Mouse (Mus musculus) limb, embryonic 12.5 days (tissue): Measurements from ENCODE around the gene Ddx3x. TPM values are rescaled to one million over a fixed set of nuclear protein-coding genes. Genes with fewer than 3 reads are reported as not detected.

Experiments used
- ATAC-seq: fragments of 200-750 bp; cut with Nextera tagmentation; 2 replicates; pipeline ENCODE4 v1.8.0; 2017; ENCODE audit warnings: low read depth, moderate TSS enrichment; ENCODE audit not compliant: insufficient number of reproducible peaks, insufficient read depth, low FRiP score, low TSS enrichment
- H3K27ac ChIP-seq: fragments of 300-500 bp; sonication (generic); 2 replicates; pipeline ENCODE4 v1.5.1; 2016; ENCODE audit warnings: mild to moderate bottlenecking, moderate library complexity
- H3K27me3 ChIP-seq: fragments of 300-500 bp; sonication (generic); 2 replicates; pipeline ENCODE4 v1.6.1; 2016; ENCODE audit warnings: mild to moderate bottlenecking, moderate library complexity
- H3K36me3 ChIP-seq: fragments of 300-500 bp; sonication (generic); 2 replicates; pipeline ENCODE4 v1.6.1; 2016; ENCODE audit warnings: mild to moderate bottlenecking, moderate library complexity
- H3K4me1 ChIP-seq: fragments of 300-500 bp; sonication (generic); replicated peaks from 2 replicates; pipeline ENCODE4 v1.6.1; 2016
- H3K4me2 ChIP-seq: fragments of 300-500 bp; sonication (generic); 2 replicates; pipeline ENCODE4 v1.6.1; 2016; ENCODE audit warnings: mild to moderate bottlenecking, moderate library complexity
- H3K4me3 ChIP-seq: fragments of 300-500 bp; sonication (generic); replicated peaks from 2 replicates; pipeline ENCODE4 v1.5.1; 2016; ENCODE audit warnings: mild to moderate bottlenecking
- H3K9ac ChIP-seq: fragments of 300-500 bp; sonication (generic); replicated peaks from 2 replicates; pipeline ENCODE4 v1.6.1; 2016; ENCODE audit warnings: mild to moderate bottlenecking, moderate library complexity
- H3K9me3 ChIP-seq: fragments of 300-500 bp; sonication (generic); 2 replicates; pipeline ENCODE4 v1.6.1; 2016; ENCODE audit warnings: mild to moderate bottlenecking, moderate library complexity
- WGBS: fragments of 180-500 bp; shearing (Covaris S2); methylation state at CpG from one replicate; pipeline ENCODE4 v1.1.7; 2016; 5-methylcytosine and 5-hydroxymethylcytosine counted together
- polyA plus RNA-seq: library from polyadenylated mRNA; unstranded; fragments of >200 nt; fragmentation: Nextera tagmentation; extraction: Ambion mirVana; gene quantifications from 2 replicates; pipeline ENCODE4 v1.2.1, GENCODE M21; 2016

Gene Ddx3x
- polyA plus RNA-seq, 1 experiment from 2014 or later = 180 TPM

DNA sequence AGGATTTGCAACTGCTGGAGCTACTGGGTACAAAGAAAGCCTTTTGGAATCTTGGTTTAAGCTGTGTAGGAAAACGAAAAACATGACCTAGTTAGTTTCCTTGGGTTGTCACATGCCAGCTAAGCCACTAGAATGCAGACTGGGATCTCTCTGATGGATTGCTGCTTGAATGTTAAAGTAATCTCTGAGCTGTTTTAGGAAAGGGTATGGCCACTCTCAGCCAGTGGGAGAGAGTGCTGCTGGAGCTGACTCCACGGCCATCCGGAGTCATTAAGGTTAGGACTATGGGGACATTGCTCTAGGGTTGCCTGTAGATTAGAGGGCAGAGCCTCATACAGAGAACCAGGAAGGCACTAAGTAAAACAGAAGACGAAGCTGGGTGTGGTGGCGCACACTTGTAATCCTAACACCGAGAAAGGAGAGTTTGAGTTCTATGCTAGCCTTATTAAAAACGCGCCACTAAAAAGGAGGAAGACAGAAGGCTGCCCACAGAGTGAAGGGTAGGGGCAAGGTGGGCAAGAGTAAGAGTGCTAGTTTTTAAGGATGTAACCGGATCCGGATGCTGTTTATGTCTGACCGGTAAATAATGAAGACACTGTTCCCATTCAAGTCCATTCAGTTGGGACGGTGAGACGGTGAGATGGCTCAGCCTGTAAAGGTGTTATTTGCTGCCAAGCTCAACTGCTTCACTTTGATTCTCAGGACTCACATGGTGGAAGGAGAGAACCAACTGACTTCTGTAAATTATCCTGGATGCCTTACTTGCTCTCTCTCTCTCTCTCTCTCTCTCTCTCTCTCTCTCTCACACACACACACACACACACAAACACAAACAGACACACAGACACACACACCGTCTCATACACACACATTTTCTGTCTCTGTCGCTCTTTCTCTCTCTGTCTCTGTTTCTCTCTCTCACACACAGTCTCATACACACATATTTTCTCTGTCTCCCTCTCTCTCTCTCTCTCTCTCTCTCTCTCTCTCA is 37.3 kb upstream of the Ddx3x start:
- H3K36me3 ChIP-seq = no peaks in the 10 kb centered on the region
- H3K27ac ChIP-seq = peak overlapping the region; percentile 98
- H3K9ac ChIP-seq = peak overlapping the region; percentile 50
- 25% methylated on average over 15 of the region's 15 CpGs for WGBS
- H3K4me1 ChIP-seq = peaks cover 13% of the 10 kb centered on the region
- no peaks in the 10 kb centered on the region for H3K9me3 ChIP-seq
- H3K4me3 ChIP-seq = peak overlapping the region; percentile 26
- ATAC-seq = peak; percentile 45; the same call in 1 of the 2 replicates
- H3K27me3 ChIP-seq = peaks cover 39% of the 10 kb centered on the region
- peak overlapping the region; percentile 55 for H3K4me2 ChIP-seq

DNA sequence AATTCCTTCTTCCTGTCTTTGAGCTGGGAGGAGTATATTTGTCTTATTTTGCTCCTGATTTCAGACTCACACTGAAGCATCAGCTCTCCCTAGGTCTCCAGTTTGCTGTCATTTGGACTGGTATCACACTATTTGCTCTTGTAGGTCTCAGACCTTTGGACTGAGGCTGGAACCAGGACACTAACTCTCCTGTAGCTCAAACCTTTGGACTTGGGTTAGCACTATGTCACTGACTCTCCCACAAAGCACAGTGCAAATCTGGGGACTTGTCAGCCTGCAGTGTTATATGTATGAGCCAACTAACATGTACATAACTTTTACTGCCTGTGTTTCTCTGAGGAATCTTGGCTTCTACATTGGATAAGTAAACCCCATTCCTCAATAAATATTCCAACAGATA is 36.2 kb upstream of the Ddx3x start:
- Histone ChIP-seq H3K27ac (0 out of 2 replicates have a peak overlapping the region, but pooled peaks have one; percentile 31), H3K27me3 (peaks cover 34% of the 10 kb centered on the region), H3K4me2 (no peak overlapping the region), H3K4me1 (peaks cover 13% of the 10 kb centered on the region), H3K36me3 (no peaks in the 10 kb centered on the region), H3K9ac (no peak overlapping the region), H3K4me3 (no peak overlapping the region), H3K9me3 (no peaks in the 10 kb centered on the region)
- ATAC-seq = no peak

DNA sequence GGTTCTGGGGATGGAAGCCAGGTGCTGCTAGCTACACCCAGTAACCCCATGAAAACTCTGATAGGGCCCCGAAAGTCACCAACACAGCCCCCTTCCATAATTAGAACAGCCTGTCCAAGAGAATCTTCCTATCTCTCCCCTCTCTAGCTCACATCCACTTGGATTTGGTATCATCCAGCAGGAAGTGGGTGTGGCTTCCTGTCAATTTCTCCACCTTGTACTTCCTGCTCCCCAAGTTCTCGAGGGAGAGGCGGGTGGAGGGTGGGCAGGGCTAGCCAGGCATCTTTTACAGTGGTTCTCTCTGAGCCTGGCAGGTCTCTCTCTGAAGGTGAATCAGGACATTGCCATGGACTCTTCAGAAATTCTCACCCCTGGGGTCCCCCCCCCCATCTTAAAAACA is 35.7 kb upstream of the Ddx3x start:
- peaks cover 32% of the 10 kb centered on the region; the same call in 1 of the 2 replicates for H3K27me3 ChIP-seq
- 71% methylated on average over 3 of the region's 3 CpGs for WGBS
- no peak overlapping the region for H3K27ac ChIP-seq

DNA sequence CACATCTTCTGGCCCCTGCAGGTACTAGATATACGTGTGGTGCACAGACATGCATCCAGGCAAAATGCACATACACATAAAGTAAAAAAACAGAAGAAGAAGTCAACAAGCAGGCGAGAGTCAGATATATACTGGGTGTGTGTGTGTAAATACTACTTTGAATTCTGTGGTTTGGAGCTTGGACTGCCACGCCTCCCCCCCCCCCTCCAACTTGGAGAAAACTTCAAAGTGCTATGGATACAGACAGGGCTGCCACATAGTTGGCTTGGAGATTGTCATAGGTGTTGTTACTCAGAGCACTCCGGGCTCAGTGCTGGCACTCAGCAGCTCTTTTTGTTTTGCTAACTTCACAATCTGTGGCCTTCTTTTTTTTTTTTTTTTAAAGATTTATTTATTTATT is 29.1 kb upstream of the Ddx3x start:
- Histone ChIP-seq H3K27ac (no peak overlapping the region), H3K9ac (no peak overlapping the region), H3K4me2 (no peak overlapping the region), H3K9me3 (no peaks in the 10 kb centered on the region), H3K4me3 (no peak overlapping the region), H3K36me3 (no peaks in the 10 kb centered on the region), H3K4me1 (no peaks in the 10 kb centered on the region), H3K27me3 (peaks cover 10% of the 10 kb centered on the region)
- no peak for ATAC-seq
- WGBS = 72% methylated on average over 4 of the region's 4 CpGs

More for the DNA sequence above, 35.7 kb upstream of the Ddx3x start:
- H3K36me3 ChIP-seq = no peaks in the 10 kb centered on the region
- H3K9ac ChIP-seq = no peak overlapping the region
- no peak overlapping the region for H3K4me2 ChIP-seq
- peaks cover 13% of the 10 kb centered on the region for H3K4me1 ChIP-seq
- no peak for ATAC-seq
- H3K9me3 ChIP-seq = no peaks in the 10 kb centered on the region
- no peak overlapping the region for H3K4me3 ChIP-seq

DNA sequence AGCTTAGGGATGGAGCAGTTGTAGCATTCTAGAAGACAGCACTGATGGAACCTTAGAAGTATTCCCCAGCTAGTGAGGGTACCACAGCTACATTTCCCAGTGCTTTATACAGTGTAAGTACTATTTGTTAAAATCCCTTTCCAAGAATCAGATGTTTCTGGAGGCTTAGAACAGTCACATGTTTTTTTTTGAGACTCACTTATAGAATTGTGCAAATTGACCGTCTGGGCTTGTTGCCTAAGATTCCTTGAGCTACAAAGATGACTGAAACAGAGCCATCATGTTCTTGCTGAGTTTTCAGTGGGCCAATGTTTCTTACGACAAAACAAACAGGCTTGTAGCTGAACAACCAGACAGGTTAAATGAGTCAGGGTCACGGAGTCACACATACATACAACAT is 26.5 kb upstream of the Ddx3x start:
- H3K27ac ChIP-seq = no peak overlapping the region
- no peaks in the 10 kb centered on the region for H3K9me3 ChIP-seq
- WGBS = 87% methylated on average over 3 of the region's 3 CpGs
- H3K4me1 ChIP-seq = no peaks in the 10 kb centered on the region
- H3K27me3 ChIP-seq = peaks cover 10% of the 10 kb centered on the region
- H3K4me2 ChIP-seq = no peak overlapping the region
- no peak for ATAC-seq
- H3K36me3 ChIP-seq = no peaks in the 10 kb centered on the region
- H3K4me3 ChIP-seq = no peak overlapping the region
- no peak overlapping the region for H3K9ac ChIP-seq

DNA sequence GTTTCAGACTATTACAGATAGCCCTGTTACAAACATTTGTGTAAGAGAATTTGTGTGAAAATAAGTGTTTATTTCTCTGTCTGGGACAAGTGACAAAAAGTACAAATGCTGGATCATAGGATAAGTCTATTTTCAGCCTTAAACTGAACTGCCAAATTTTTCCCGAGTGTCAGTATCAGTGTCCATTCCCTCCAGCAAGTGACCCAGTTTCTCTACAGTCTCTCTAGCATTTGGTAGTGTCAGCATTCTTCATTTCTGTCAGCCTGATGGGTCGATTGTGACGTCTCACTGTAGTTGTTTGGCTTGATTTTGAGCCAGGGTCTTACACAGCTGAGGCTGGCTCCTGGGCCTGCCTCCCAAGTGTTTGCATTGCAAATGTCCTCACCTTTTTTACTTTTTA is 17.4 kb upstream of the Ddx3x start:
- no peaks in the 10 kb centered on the region for H3K9me3 ChIP-seq
- H3K4me3 ChIP-seq = no peak overlapping the region
- H3K4me1 ChIP-seq = no peaks in the 10 kb centered on the region
- WGBS = 75% methylated on average over 3 of the region's 3 CpGs
- H3K9ac ChIP-seq = no peak overlapping the region
- no peak for ATAC-seq
- no peak overlapping the region for H3K4me2 ChIP-seq
- no peaks in the 10 kb centered on the region for H3K36me3 ChIP-seq
- 0 out of 2 replicates have a peak, but pooled peaks cover 5% of the 10 kb centered on the region for H3K27me3 ChIP-seq
- no peak overlapping the region for H3K27ac ChIP-seq

DNA sequence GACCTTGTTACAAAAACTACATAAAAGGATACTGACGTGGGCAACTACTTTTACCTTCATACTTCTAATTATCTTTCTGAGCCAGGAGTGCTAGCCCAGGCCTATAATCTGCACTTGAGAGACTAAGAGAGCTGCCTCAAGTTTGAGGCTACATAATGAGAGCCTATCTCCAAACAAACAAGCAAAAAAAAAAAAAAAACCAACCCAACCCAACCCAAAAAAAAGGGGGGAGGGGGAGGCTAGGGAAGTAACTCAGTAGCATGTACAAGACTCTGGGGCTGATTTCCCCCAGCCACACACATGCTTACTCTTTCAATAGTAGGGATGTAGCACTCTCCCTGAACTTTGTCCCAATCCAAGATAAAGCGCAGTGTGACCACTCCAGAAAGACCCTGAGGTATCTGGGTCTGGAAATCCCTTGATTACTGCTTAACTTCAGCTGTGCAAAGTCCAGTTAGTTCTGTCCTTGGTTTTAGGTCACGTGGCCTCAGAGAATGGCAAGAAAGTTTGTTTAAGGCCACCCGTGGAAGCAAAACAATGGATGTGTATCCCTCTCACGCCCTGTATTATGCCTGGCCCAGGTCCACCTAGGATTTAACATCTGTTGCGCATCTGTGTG is 5.1 kb upstream of the Ddx3x start:
- Histone ChIP-seq H3K9ac (no peak overlapping the region), H3K27me3 (peaks cover 3% of the 10 kb centered on the region; the same call in 1 of the 2 replicates)
- no peak for ATAC-seq

DNA sequence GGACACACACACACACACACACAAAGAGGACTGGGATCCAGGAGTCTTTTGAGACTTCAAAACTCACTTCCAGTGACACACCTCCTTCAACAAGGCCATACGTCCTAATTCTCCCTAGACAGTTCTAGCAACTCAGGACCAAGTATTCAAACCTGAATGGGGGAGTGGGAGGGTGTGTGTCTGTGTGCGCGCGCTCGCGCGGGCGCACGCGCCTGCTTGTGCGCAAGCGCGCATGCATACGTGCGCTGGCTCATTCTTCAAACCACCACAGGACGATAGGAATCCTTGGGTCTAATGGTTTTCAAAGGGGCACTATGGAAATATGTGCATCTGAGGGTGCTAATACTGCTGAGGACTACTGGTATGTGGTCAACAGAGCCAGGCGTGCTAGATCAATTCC is 1.8 kb upstream of the Ddx3x start:
- no peak for ATAC-seq
- WGBS = 77% methylated on average over 17 of the region's 17 CpGs
- H3K27ac ChIP-seq = no peak overlapping the region
- H3K4me1 ChIP-seq = 0 out of 2 replicates have a peak, but pooled peaks cover 3% of the 10 kb centered on the region
- H3K9me3 ChIP-seq = no peaks in the 10 kb centered on the region
- H3K27me3 ChIP-seq = peaks cover 3% of the 10 kb centered on the region; the same call in 1 of the 2 replicates
- no peak overlapping the region for H3K4me3 ChIP-seq
- H3K36me3 ChIP-seq = peaks cover 4% of the 10 kb centered on the region; the same call in 1 of the 2 replicates
- no peak overlapping the region for H3K9ac ChIP-seq
- no peak overlapping the region for H3K4me2 ChIP-seq

More for the DNA sequence above, 5.1 kb upstream of the Ddx3x start:
- Histone ChIP-seq H3K4me3 (no peak overlapping the region), H3K4me1 (no peaks in the 10 kb centered on the region), H3K36me3 (no peaks in the 10 kb centered on the region), H3K27ac (no peak overlapping the region), H3K4me2 (no peak overlapping the region), H3K9me3 (no peaks in the 10 kb centered on the region)
- WGBS = 68% methylated on average over 6 of the region's 6 CpGs

DNA sequence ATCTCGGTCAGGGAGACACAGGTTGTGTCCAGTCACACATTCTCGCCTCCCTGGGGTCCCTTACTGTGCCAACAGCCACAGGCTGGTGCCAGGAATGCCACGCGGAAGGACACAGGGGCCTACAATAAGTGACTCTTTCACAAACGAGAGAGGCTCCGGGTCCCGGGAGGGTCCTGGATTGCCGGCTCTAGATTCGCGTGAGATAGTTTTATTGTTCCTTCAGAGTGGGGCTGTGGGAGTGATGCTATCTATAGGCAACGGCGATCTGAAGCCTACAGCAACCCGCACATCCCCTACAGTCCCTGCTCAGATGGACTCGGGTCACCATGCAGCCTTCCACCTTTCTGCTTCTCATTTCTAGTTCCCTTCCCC is 747 bp upstream of the Ddx3x start:
- WGBS = 5% methylated on average over 14 of the region's 14 CpGs
- no peak for ATAC-seq

DNA sequence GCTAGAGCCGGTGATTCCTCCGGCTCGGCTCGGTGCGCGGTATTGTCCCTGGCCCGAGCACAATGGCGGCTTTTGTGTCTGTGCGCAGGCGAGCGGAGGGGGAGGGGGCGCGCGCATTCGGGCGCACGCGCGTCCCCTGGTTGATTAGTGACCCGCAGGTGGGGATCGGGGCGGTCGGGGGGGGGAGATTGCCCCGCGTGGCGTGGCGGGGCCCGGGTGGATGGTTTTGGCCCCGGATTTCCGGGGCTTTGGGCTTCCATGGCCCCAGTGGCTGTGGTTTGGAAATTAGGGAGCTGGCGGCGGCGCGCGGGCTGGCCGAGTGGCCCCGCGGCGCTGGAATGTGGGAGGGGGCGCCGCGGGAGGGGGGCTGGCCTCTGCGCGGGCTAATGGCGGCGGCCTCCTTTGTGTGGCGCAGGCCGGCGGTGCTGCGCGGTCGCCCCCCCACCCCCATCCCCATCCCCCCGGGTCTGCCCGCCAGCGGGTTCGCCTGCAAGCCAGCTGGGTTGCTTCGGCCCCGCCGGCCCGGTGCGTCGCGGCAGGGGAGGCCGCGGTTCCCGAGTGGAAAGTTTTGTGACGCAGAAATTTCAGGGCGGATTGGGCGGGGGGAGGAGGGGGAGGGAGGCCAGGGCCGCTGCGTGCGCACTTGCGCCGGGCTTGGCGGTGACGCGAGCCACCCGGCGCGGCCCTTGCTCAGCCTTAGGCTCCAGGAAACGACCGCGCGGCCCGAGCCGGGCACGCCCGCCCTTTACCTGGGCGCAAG is 739 bp downstream of the Ddx3x start:
- Histone ChIP-seq H3K9ac (peak overlapping the region; percentile 98), H3K4me1 (peaks cover 7% of the 10 kb centered on the region; the same call in 1 of the 2 replicates), H3K27me3 (no peaks in the 10 kb centered on the region), H3K4me3 (peak overlapping the region; percentile 82), H3K27ac (peak overlapping the region; percentile 99), H3K9me3 (no peaks in the 10 kb centered on the region), H3K4me2 (peak overlapping the region; percentile 76), H3K36me3 (peaks cover 24% of the 10 kb centered on the region)
- WGBS = under 1% methylated on average over 82 of the region's 89 CpGs
- ATAC-seq = peak; percentile 71

More for the DNA sequence above, 747 bp upstream of the Ddx3x start:
- peak overlapping the region; percentile 99 for H3K27ac ChIP-seq
- peaks cover 12% of the 10 kb centered on the region for H3K36me3 ChIP-seq
- peak overlapping the region; percentile 82 for H3K4me3 ChIP-seq
- peak overlapping the region; percentile 62 for H3K4me2 ChIP-seq
- H3K9ac ChIP-seq = peak overlapping the region; percentile 98
- H3K27me3 ChIP-seq = 0 out of 2 replicates have a peak, but pooled peaks cover 3% of the 10 kb centered on the region
- H3K4me1 ChIP-seq = peaks cover 7% of the 10 kb centered on the region; the same call in 1 of the 2 replicates
- H3K9me3 ChIP-seq = no peaks in the 10 kb centered on the region
